Mouse (Mus musculus) lung, postnatal 0 days (tissue): ENCODE data around the gene Gcsh.

Experiments
- CTCF ChIP-seq: IDR thresholded peaks from 2 replicates; pipeline ENCODE4 v1.5.1; 2016; ENCODE audit warnings: antibody characterized with exemption, mild to moderate bottlenecking
- EP300 ChIP-seq: IDR thresholded peaks from 2 replicates; pipeline ENCODE4 v1.6.1; 2016; ENCODE audit warnings: antibody characterized with exemption, mild to moderate bottlenecking, control low read depth

GRCm38 (mm10) chr8:116980117-116980516 is 13.2 kb downstream of the Gcsh start:
- TF ChIP-seq CTCF (peak; percentile 82), EP300 (no peak)
